Mouse (Mus musculus) erythroblast, embryonic 14.5 days (primary cell): ENCODE results near the gene Atp1a4. TPM values are rescaled to one million over a fixed set of nuclear protein-coding genes. Genes with fewer than 3 reads are reported as not detected.

Experiments used
- H3K27me3 ChIP-seq: 2 replicates; pipeline ENCODE4 v1.6.1; 2012; ENCODE audit warnings: inconsistent platforms; ENCODE audit not compliant: control insufficient read depth
- H3K36me3 ChIP-seq: 2 replicates; pipeline ENCODE4 v1.6.1; 2012; ENCODE audit warnings: mild to moderate bottlenecking, inconsistent platforms; ENCODE audit not compliant: control insufficient read depth
- H3K4me1 ChIP-seq: 2 replicates; pipeline ENCODE4 v1.6.1; 2012; ENCODE audit warnings: inconsistent platforms; ENCODE audit not compliant: control insufficient read depth
- H3K4me3 ChIP-seq: replicated peaks from 2 replicates; pipeline ENCODE3; 2012; ENCODE audit warnings: moderate library complexity, mild to moderate bottlenecking, inconsistent platforms
- H3K9me3 ChIP-seq: 2 replicates; pipeline ENCODE4 v1.6.1; 2012; ENCODE audit warnings: low read length, inconsistent platforms, mixed read lengths; ENCODE audit not compliant: control insufficient read depth
- GATA1 ChIP-seq: IDR thresholded peaks from 2 replicates; pipeline ENCODE4 v1.6.1; 2012; ENCODE audit warnings: low read length, inconsistent platforms, mixed read lengths
- TAL1 ChIP-seq: IDR thresholded peaks from 3 replicates; pipeline ENCODE4 v1.6.1; 2012; ENCODE audit warnings: low read length, inconsistent platforms, mixed read lengths
- polyA plus RNA-seq: library from polyadenylated mRNA; stranded (reverse); fragments of >175 nt; gene quantifications from 2 replicates; pipeline ENCODE4 v1.2.3, GENCODE M21; 2012

Gene Atp1a4
- polyA plus RNA-seq, 1 experiment: not detected

DNA sequence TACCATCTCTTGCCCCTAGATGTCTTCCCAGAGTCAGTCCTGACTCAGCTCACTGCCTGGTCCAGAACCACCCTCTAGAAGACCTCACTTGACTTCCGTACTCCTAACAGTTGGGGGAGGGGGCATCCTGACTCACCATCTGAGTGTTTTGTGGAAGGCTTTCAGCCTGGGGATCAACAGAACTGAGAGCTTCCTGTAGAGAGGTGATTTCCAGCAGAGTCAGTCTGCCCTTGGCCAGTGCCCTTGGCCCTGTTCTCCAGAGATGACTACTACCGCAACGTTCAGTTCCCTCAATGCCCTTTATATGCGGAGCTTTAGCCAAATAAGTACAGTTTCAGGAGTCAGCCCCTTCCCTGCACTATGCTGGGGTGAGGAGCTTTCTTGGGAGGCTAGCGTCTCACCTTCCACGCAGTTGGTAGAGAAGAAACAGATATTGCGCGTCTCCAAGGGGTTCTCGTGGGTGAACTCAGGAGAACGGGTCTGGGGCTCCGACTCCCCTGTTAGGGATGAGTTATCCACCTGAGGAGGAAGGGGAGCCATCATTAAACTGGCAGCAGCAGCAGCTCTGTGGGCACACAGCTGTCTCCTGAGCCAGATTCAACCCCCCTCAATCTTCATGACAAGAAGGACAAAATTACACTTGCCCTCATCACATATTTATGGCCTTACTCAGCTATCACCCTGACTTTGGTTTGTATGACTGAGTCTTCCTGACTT is 30.8 kb upstream of the Atp1a4 start:
- Histone ChIP-seq H3K27me3 (no peaks in the 10 kb centered on the region), H3K4me1 (no peaks in the 10 kb centered on the region; the same call in none of the 2 replicates), H3K36me3 (no peaks in the 10 kb centered on the region), H3K9me3 (no peaks in the 10 kb centered on the region), H3K4me3 (no peak overlapping the region)
- no peak for TF ChIP-seq TAL1
- no peak for TF ChIP-seq GATA1

DNA sequence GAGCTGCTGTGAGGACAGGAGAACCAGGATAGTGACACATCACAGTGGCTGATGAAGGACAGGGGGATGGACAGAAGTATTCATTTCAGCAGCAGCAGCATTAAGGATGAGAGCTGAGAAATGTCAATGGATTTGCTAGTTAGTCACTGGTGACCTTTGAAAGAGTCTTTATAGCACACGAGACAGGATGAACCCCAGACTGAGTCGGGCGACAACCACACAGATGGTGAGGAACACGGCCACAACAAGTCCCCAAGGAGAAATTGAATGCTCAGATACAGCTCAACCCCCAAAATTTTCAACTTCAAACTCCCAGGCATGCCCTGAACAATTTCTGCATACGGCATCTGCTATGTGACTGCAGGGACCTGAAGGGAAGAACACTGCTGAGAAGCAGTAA is 28.5 kb upstream of the Atp1a4 start:
- no peaks in the 10 kb centered on the region for H3K36me3 ChIP-seq
- no peaks in the 10 kb centered on the region for H3K27me3 ChIP-seq
- no peaks in the 10 kb centered on the region for H3K9me3 ChIP-seq
- no peaks in the 10 kb centered on the region; the same call in none of the 2 replicates for H3K4me1 ChIP-seq
- TF ChIP-seq TAL1 (no peak), GATA1 (no peak)
- H3K4me3 ChIP-seq: no peak overlapping the region

DNA sequence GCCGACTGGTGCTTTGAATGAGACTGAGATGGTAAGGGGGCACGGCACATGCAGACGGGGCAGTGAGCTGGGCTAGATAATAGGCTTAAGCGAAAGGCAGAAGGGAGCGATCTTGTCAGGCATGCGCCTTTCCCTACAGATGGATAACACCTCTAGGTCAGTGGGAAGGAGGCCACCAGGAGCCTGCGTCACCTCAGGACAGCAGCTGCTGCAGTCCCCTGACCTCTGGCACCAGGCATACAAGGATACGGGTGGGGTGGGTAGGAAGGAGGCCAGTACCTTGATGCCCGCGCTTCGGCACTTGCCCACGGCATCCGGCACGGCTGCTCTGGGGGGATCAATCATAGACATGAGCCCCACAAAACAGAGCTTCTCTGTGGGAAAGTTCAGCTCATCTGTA is 26.0 kb upstream of the Atp1a4 start:
- no peak for TF ChIP-seq GATA1
- no peak for TF ChIP-seq TAL1

DNA sequence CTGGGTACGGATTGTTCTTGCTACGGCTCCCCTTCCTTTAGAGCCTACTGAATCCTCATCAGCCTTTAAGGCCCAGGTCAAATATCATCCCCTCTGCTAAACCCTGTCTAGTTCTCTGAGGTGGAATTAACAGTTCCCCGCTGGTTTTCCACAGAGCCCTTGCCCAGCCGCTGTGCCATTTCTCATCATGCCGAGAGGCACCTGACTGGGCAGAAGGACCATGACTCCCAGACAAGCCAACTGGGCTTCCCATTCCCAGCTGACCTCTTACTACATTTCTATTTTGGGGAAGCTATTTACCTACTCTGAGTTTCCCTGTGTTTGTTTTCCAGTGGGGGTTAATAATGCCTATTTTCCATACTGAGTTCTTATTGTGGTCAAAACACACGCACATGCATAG is 24.9 kb upstream of the Atp1a4 start:
- Histone ChIP-seq H3K27me3 (no peaks in the 10 kb centered on the region), H3K4me1 (no peaks in the 10 kb centered on the region), H3K9me3 (no peaks in the 10 kb centered on the region), H3K4me3 (no peak overlapping the region), H3K36me3 (no peaks in the 10 kb centered on the region)
- TF ChIP-seq GATA1: no peak
- TF ChIP-seq TAL1: no peak

More for the DNA sequence above, 26.0 kb upstream of the Atp1a4 start:
- H3K36me3 ChIP-seq: no peaks in the 10 kb centered on the region
- no peaks in the 10 kb centered on the region for H3K4me1 ChIP-seq
- H3K9me3 ChIP-seq: no peaks in the 10 kb centered on the region
- H3K27me3 ChIP-seq: no peaks in the 10 kb centered on the region
- no peak overlapping the region for H3K4me3 ChIP-seq

DNA sequence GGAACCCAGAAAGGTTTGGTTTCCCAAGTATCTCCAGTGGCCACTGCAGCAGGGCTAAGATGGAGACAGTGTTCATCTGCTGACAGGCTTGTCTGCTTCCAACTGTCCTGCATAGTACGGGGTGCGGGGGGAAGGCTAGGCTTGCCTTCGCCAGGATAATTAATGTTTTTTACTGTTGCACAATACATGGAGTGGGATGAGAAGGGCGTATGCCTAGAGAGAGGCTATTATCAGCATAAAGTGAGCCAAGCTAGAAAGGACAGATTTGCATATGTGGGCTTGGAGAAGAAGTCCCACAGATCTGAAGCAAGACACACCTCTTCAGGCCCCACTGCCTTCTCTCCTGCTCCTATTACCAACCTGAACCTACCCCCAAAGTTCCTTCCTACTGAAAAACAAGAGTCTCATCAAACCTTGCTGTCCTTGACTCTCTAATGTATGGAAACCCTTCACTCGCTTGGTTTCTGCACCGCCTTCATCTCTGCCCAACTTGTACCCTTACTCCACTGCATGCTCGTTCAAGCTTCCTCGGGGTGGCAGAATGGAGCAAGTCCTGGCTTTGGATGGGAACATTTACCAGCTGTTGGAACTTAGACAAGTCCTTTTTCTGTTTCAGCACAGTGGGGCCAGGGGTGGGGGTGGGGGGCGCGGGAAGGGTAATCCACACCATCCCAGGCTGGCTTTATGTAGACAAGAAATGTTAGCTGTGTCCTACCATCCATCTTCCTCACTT is 23.5 kb upstream of the Atp1a4 start:
- no peak overlapping the region for H3K4me3 ChIP-seq
- H3K9me3 ChIP-seq: no peaks in the 10 kb centered on the region
- no peaks in the 10 kb centered on the region for H3K36me3 ChIP-seq
- H3K4me1 ChIP-seq: no peaks in the 10 kb centered on the region
- TF ChIP-seq TAL1 (no peak), GATA1 (no peak)
- no peaks in the 10 kb centered on the region for H3K27me3 ChIP-seq

DNA sequence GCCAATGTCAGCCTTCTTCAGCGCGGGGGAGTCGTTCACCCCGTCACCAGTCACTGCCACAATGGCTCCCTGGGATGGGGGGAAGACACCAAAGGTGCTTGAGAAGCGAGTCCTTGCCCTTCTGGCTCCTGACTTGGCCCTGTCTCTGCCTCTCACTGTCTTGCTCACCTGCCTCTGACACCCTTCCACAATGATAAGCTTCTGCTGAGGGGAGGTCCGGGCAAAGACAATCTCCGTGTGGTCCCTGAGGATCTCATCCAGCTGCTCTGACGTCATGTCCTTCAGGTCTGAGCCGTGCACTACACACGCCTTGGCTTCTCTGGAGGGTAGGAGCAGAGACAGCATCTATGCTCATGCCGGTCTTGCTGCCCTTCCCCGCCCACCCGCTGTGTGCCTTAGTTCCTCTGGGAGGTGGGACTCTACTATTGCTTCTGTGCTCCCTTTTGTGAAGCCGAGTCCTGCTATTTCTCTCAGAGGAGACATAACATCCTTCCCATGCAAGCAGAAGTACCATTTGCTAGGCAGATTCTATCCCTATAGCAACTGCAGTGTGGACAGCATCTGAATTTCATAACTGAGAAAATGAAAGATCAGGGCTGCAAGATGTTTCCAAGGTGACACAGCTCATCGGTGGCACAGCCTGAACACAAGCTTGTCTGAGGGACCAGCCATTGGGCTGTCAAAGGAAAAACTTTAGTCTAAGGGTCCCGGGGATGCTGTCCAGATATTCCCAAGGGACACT is 21.7 kb upstream of the Atp1a4 start:
- H3K4me1 ChIP-seq: no peaks in the 10 kb centered on the region
- H3K36me3 ChIP-seq: no peaks in the 10 kb centered on the region
- TF ChIP-seq TAL1: no peak
- no peak for TF ChIP-seq GATA1
- no peaks in the 10 kb centered on the region for H3K27me3 ChIP-seq
- H3K4me3 ChIP-seq: no peak overlapping the region
- no peaks in the 10 kb centered on the region for H3K9me3 ChIP-seq

DNA sequence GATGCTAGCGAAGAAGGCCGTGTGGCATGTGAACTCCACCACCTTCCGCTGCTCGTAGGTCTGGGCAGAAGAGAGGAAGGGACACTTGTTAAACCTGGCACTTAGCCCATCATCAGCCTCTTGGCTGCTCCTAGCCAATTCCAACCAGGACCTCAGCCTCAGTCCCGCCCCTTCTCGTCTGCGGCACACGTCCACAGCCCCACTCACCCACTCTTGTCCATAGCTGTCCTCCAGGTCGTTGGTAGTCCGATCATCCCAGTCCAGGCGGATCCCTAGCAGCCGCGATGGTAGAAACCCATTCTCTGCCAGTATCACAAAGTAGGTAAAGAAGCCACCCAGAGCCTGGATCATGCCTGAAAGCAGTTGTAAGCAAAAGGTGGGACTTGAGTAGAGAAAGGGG is 20.1 kb upstream of the Atp1a4 start:
- TF ChIP-seq GATA1 (no peak), TAL1 (no peak)
- Histone ChIP-seq H3K4me1 (no peaks in the 10 kb centered on the region), H3K9me3 (no peaks in the 10 kb centered on the region), H3K4me3 (no peak overlapping the region), H3K27me3 (no peaks in the 10 kb centered on the region), H3K36me3 (no peaks in the 10 kb centered on the region)

DNA sequence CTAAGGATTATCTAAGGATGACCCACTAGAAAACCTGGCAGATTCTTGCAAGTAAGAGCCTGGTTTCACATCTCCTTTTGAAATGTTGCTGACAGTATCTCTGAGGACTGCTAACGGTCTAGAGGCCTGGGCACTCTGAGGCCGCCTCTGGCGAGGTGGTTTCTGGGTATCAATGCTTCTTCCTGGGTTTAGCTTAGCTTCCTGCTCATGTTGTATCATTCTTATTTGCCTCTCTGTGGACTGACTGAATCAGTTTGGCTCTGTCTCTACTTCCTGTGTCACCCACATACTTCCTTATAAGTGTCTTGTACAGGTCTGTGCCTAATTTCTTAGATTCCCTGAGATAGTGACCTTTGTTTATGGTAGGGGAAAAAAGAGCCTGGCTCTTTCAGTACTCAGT is 19.0 kb upstream of the Atp1a4 start:
- Histone ChIP-seq H3K4me3 (no peak overlapping the region), H3K9me3 (no peaks in the 10 kb centered on the region), H3K36me3 (no peaks in the 10 kb centered on the region), H3K27me3 (no peaks in the 10 kb centered on the region), H3K4me1 (no peaks in the 10 kb centered on the region)
- no peak for TF ChIP-seq GATA1
- no peak for TF ChIP-seq TAL1

DNA sequence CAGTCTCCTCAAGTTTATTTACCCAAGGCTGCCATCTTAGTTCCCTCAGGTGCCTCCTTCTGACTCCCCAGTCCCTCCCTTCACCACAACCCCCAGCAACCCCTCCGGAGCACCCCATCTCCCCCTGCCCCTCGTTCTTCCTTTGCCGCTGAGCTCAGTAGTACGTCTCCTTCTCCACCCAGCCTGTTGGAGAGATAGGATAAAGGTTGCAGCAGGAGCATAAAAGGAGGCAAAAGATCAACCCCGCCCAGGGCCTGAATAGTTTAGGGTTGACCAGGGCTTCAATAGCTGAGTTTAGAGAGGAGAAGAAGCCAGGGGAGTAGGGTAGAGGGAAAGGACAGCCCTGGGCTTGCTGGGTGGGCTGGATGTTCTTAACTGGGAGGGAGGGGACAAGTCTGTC is 16.3 kb upstream of the Atp1a4 start:
- no peak for TF ChIP-seq TAL1
- no peak for TF ChIP-seq GATA1
- Histone ChIP-seq H3K9me3 (no peaks in the 10 kb centered on the region), H3K27me3 (no peaks in the 10 kb centered on the region), H3K4me3 (no peak overlapping the region), H3K4me1 (no peaks in the 10 kb centered on the region), H3K36me3 (no peaks in the 10 kb centered on the region)
